Mouse (Mus musculus) right cerebral cortex, adult 2 months (tissue): Measurements from ENCODE around the gene Tex13a.

Experiments
- DNase-seq, 2 experiments: peaks; one replicate each; pipeline ENCODE4 v3.0.0; 2021 to 2022; ENCODE audit warnings: low spot score in 2 of 2

The Tex13a gene

GRCm38 (mm10) chrX:138209480-138209879 is at the start of gene Tex13a:
Gene Tex13a (minus strand): TSS chrX:138209580.
- DNase-seq, result no peak

GRCm38 (mm10) chrX:138234626-138235025 is 25.2 kb upstream of the Tex13a start:
- no peak for DNase-seq

- peak; percentile 4 for DNase-seq
Observed at GRCm38 (mm10) chrX:138170146-138170545, 39.2 kb downstream of the Tex13a start.
